Mouse (Mus musculus) kidney, postnatal 0 days (tissue): ENCODE results near the gene Tpcn2. TPM values are rescaled to one million over a fixed set of nuclear protein-coding genes. Genes with fewer than 3 reads are reported as not detected.

Source experiments
- ATAC-seq: fragments of 200-750 bp; cut with Nextera tagmentation; replicated peaks from 2 replicates; pipeline ENCODE4 v1.8.0; 2017; ENCODE audit warnings: low read depth, moderate number of reproducible peaks, moderate TSS enrichment, moderate library complexity; ENCODE audit not compliant: low FRiP score
- DNase-seq: peaks from one replicate; pipeline ENCODE4 v3.0.0-alpha.2; 2016; ENCODE audit warnings: low spot score
- H3K27ac ChIP-seq: fragments of 300-500 bp; sonication (generic); 2 replicates; pipeline ENCODE4 v1.5.1; 2014; ENCODE audit warnings: mild to moderate bottlenecking
- H3K27me3 ChIP-seq: fragments of 300-500 bp; sonication (generic); 2 replicates; pipeline ENCODE4 v1.6.1; 2014; ENCODE audit warnings: low read length, mixed read lengths; ENCODE audit not compliant: insufficient read depth
- H3K36me3 ChIP-seq: fragments of 300-500 bp; sonication (generic); 2 replicates; pipeline ENCODE4 v1.6.1; 2014; ENCODE audit warnings: low read length, mixed read lengths; ENCODE audit not compliant: insufficient read depth
- H3K4me1 ChIP-seq: fragments of 300-500 bp; sonication (generic); replicated peaks from 2 replicates; pipeline ENCODE4 v1.6.1; 2014; ENCODE audit warnings: antibody characterized with exemption, low read length, mixed read lengths; ENCODE audit not compliant: insufficient read depth
- H3K4me2 ChIP-seq: fragments of 300-500 bp; sonication (generic); 2 replicates; pipeline ENCODE4 v1.6.1; 2014; ENCODE audit warnings: mild to moderate bottlenecking, low read length, moderate library complexity, mixed read lengths
- H3K4me3 ChIP-seq: fragments of 300-500 bp; sonication (generic); replicated peaks from 2 replicates; pipeline ENCODE4 v1.5.1; 2014; ENCODE audit warnings: low read depth, low read length
- H3K9ac ChIP-seq: fragments of 300-500 bp; sonication (generic); 2 replicates; pipeline ENCODE4 v1.6.1; 2014; ENCODE audit warnings: low read depth, low read length
- H3K9me3 ChIP-seq: fragments of 300-500 bp; sonication (generic); replicated peaks from 2 replicates; pipeline ENCODE4 v1.6.1; 2016; ENCODE audit warnings: low read length, inconsistent platforms, mixed read lengths
- CTCF ChIP-seq: IDR thresholded peaks from 2 replicates; pipeline ENCODE4 v1.5.1; 2016; ENCODE audit warnings: antibody characterized with exemption, low read depth, mild to moderate bottlenecking, moderate library complexity
- WGBS: fragments of 180-500 bp; shearing (Covaris S2); extraction: QIAGEN DNeasy Blood & Tissue Kit; methylation state at CpG from one replicate; pipeline ENCODE4 v1.1.7; 2014; 5-methylcytosine and 5-hydroxymethylcytosine counted together
- polyA plus RNA-seq: library from polyadenylated mRNA; unstranded; fragments of >200 nt; fragmentation: Nextera tagmentation; extraction: Ambion mirVana; gene quantifications from 2 replicates; pipeline ENCODE4 v1.2.1, GENCODE M21; 2015

The Tpcn2 gene
- polyA plus RNA-seq, 1 experiment from 2014 or later = 7.7 TPM

DNA sequence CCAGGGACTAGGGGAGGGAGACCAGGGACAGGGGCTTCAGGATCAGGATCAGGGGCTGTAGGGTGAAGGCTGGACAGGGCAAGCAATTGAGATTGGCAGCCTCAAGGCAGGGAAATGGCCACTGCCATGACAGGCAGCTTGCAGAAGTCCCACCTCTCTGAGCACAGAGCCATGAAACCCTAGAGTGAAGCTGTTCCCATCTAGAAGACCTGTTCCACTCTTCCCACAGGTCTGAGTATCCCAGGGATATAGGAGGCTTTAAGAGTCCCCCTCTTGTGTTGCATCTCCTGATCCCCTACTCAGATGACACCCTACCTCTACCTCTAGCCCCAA lies 17.2 kb upstream of the Tpcn2 start:
- TF ChIP-seq CTCF = no peak
- H3K36me3 ChIP-seq = no peaks in the 10 kb centered on the region
- H3K27ac ChIP-seq = no peak overlapping the region
- H3K9me3 ChIP-seq = no peaks in the 10 kb centered on the region
- H3K4me3 ChIP-seq = no peak overlapping the region
- H3K27me3 ChIP-seq = no peaks in the 10 kb centered on the region
- peaks cover 12% of the 10 kb centered on the region; the same call in 1 of the 2 replicates for H3K4me1 ChIP-seq
- 0 out of 2 replicates have a peak overlapping the region, but pooled peaks have one; percentile 5 for H3K4me2 ChIP-seq
- DNase-seq (no peak), ATAC-seq (no peak)
- H3K9ac ChIP-seq = no peak overlapping the region

GRCm38 (mm10) chr7:145300321-145301007 lies 16.7 kb upstream of the Tpcn2 start, which contains the start of gene Mrgprf:
Gene Mrgprf, plus strand, starts transcription at chr7:145300828.
- H3K27ac ChIP-seq = peak within 1 kb of the TSS; percentile 31; the same call in 1 of the 2 replicates
- no peaks in the 10 kb centered on the region for H3K9me3 ChIP-seq
- WGBS = 24% methylated on average over 12 of the region's 13 CpGs
- H3K27me3 ChIP-seq = no peaks in the 10 kb centered on the region
- H3K36me3 ChIP-seq = no peaks in the 10 kb centered on the region
- no peak; the same call in 1 of the 2 replicates for TF ChIP-seq CTCF
- 0 out of 2 replicates have a peak within 1 kb of the TSS, but pooled peaks have one; percentile 5 for H3K4me2 ChIP-seq
- peaks cover 12% of the 10 kb centered on the region; the same call in 1 of the 2 replicates for H3K4me1 ChIP-seq
- DNase-seq = no peak
- no peak within 1 kb of the TSS for H3K9ac ChIP-seq
- no peak for ATAC-seq
- no peak within 1 kb of the TSS for H3K4me3 ChIP-seq

GRCm38 (mm10) chr7:145299562-145300320 lies 15.9 kb upstream of the Tpcn2 start:
- peak; percentile 58 for DNase-seq
- Histone ChIP-seq H3K9me3 (no peaks in the 10 kb centered on the region), H3K4me2 (no peak overlapping the region), H3K27ac (peak overlapping the region; percentile 31; the same call in 1 of the 2 replicates), H3K4me3 (no peak overlapping the region), H3K36me3 (no peaks in the 10 kb centered on the region), H3K27me3 (no peaks in the 10 kb centered on the region), H3K4me1 (peaks cover 12% of the 10 kb centered on the region; the same call in 1 of the 2 replicates), H3K9ac (no peak overlapping the region)
- WGBS = 45% methylated on average over 7 of the region's 7 CpGs
- ATAC-seq = no peak
- no peak for TF ChIP-seq CTCF

- Histone ChIP-seq H3K9ac (no peak overlapping the region), H3K36me3 (no peaks in the 10 kb centered on the region), H3K27ac (no peak overlapping the region), H3K9me3 (no peaks in the 10 kb centered on the region), H3K4me3 (no peak overlapping the region), H3K4me2 (no peak overlapping the region), H3K27me3 (no peaks in the 10 kb centered on the region), H3K4me1 (peaks cover 12% of the 10 kb centered on the region; the same call in 1 of the 2 replicates)
- WGBS = 60% methylated on average over 3 of the region's 3 CpGs
- DNase-seq = no peak
- peak; percentile 25; the same call in 1 of the 2 replicates for TF ChIP-seq CTCF
- ATAC-seq = no peak
Measured at GRCm38 (mm10) chr7:145298666-145299490, 15.1 kb upstream of the Tpcn2 start.

GRCm38 (mm10) chr7:145293859-145294258 lies 10.0 kb upstream of the Tpcn2 start:
- ATAC-seq (no peak), DNase-seq (no peak)
- Histone ChIP-seq H3K4me2 (no peak overlapping the region), H3K36me3 (no peaks in the 10 kb centered on the region), H3K9ac (no peak overlapping the region), H3K27me3 (no peaks in the 10 kb centered on the region), H3K4me1 (no peaks in the 10 kb centered on the region), H3K9me3 (no peaks in the 10 kb centered on the region), H3K4me3 (no peak overlapping the region), H3K27ac (no peak overlapping the region)
- 38% methylated on average over 6 of the region's 6 CpGs for WGBS
- TF ChIP-seq CTCF = peak; percentile 55

DNA sequence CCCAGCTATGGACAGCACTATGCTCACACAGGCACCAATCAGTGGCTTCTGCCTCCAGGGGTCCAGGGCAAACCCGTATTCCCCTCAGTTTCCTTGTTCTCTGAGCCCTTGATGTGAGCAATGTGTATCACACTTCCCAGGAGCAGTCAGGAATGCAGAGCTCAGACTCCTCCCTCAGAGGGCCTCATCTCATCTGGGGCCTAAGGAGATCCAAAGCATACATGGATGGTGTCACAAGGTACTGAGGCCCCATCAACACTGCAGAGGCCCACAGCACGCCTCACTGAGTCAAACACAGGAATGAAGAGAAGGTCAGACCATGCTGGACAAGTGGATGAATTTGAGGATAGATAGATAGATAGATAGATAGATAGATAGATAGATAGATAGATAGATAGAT lies 8.9 kb upstream of the Tpcn2 start:
- no peak for ATAC-seq
- no peak overlapping the region for H3K27ac ChIP-seq
- no peaks in the 10 kb centered on the region for H3K36me3 ChIP-seq
- H3K4me1 ChIP-seq = no peaks in the 10 kb centered on the region
- no peaks in the 10 kb centered on the region for H3K27me3 ChIP-seq
- no peak overlapping the region for H3K4me3 ChIP-seq
- H3K4me2 ChIP-seq = no peak overlapping the region
- DNase-seq = no peak
- H3K9me3 ChIP-seq = no peaks in the 10 kb centered on the region
- no peak overlapping the region for H3K9ac ChIP-seq
- no peak for TF ChIP-seq CTCF
- 68% methylated on average over 2 of the region's 2 CpGs for WGBS
